Mouse (Mus musculus) liver, postnatal 0 days (tissue): ENCODE results near the gene Hist1h4j.

Experiments used
- CTCF ChIP-seq: sonication (generic); IDR thresholded peaks from 2 replicates; pipeline ENCODE4 v1.5.1; 2016; ENCODE audit warnings: antibody characterized with exemption, low read depth
- EP300 ChIP-seq: IDR thresholded peaks from 2 replicates; pipeline ENCODE4 v1.6.1; 2016; ENCODE audit warnings: antibody characterized with exemption, low read depth, mild to moderate bottlenecking

GRCm38 (mm10) chr13:21714725-21715124, 20.1 kb upstream of the Hist1h4j start:
- TF ChIP-seq EP300, result no peak; the same call in 1 of the 2 replicates
- peak; percentile 96 for TF ChIP-seq CTCF
